11 mouse cellular contexts compared by ENCODE assay signal in genomic region chr14:8032087-8032944, GRCm38 (mm10). TPM values are rescaled to one million over a fixed set of nuclear protein-coding genes. Genes with fewer than 3 reads are reported as not detected.
DNase-seq lines count a peak whose midpoint lies in the region; ATAC-seq and TF ChIP-seq lines count a peak whose summit lies in the region.
"Had no signal": no experiment of that assay in that cellular context is flagged by ENCODE, and none has a peak within 500 bp of the region (broad histone marks: within the 10 kb centered on the region; RNA-seq: fewer than 3 reads in every experiment).

No protein-coding gene starts in this region.

- no peaks in the 10 kb centered on the region for H3K27me3 ChIP-seq in hindbrain, embryonic 16.5 days (replicated peaks; ENCODE audit: control insufficient read depth, insufficient read depth, low read length)
- no peaks in the 10 kb centered on the region for H3K27me3 ChIP-seq in hindbrain, embryonic 13.5 days
- no peaks in the 10 kb centered on the region for H3K27me3 ChIP-seq in cerebellum, adult 2 months (ENCODE audit: control insufficient read depth, insufficient read depth, low read length)
- H3K27me3 ChIP-seq: limb, embryonic 13.5 days; midbrain, embryonic 15.5 days; Patski had no signal

- H3K9ac ChIP-seq in hindbrain, embryonic 16.5 days (ENCODE audit: low read depth, low read length) = no peak overlapping the region
- no peak overlapping the region for H3K9ac ChIP-seq in hindbrain, embryonic 13.5 days
- H3K9ac ChIP-seq: limb, embryonic 13.5 days; midbrain, embryonic 15.5 days had no signal

- TF ChIP-seq POLR2A in cerebellum, adult 2 months (IDR thresholded peaks at IDR 0.05; ENCODE audit: borderline replicate concordance, insufficient read depth, low read length) = no peak

- H3K36me3 ChIP-seq in hindbrain, embryonic 16.5 days (ENCODE audit: control insufficient read depth, insufficient read depth, low read length) = no peaks in the 10 kb centered on the region; the same call in 1 of the 2 replicates
- no peaks in the 10 kb centered on the region for H3K36me3 ChIP-seq in hindbrain, embryonic 13.5 days
- H3K36me3 ChIP-seq: limb, embryonic 13.5 days; midbrain, embryonic 15.5 days had no signal

- H3K9me3 ChIP-seq in hindbrain, embryonic 16.5 days (ENCODE audit: control insufficient read depth, low read length) = no peaks in the 10 kb centered on the region
- no peaks in the 10 kb centered on the region for H3K9me3 ChIP-seq in hindbrain, embryonic 13.5 days
- H3K9me3 ChIP-seq: limb, embryonic 13.5 days; midbrain, embryonic 15.5 days had no signal

- no peak overlapping the region for H3K4me3 ChIP-seq in hindbrain, embryonic 16.5 days (ENCODE audit: low read length)
- H3K4me3 ChIP-seq in hindbrain, embryonic 13.5 days = no peak overlapping the region
- no peak overlapping the region for H3K4me3 ChIP-seq in cerebellum, adult 2 months (replicated peaks; ENCODE audit: insufficient read depth, low read depth, low read length)
- H3K4me3 ChIP-seq: limb, embryonic 13.5 days; midbrain, embryonic 15.5 days had no signal

- no peaks in the 10 kb centered on the region for H3K4me1 ChIP-seq in hindbrain, embryonic 16.5 days (ENCODE audit: control insufficient read depth, insufficient read depth, low read depth, low read length)
- no peaks in the 10 kb centered on the region for H3K4me1 ChIP-seq in hindbrain, embryonic 13.5 days (replicated peaks)
- peaks cover 24% of the 10 kb centered on the region for H3K4me1 ChIP-seq in cerebellum, adult 2 months (ENCODE audit: control insufficient read depth, insufficient read depth, low read length)
- H3K4me1 ChIP-seq: midbrain, embryonic 15.5 days had no signal

- DNase-seq in adrenal gland, postnatal 14 days = peak; percentile 80
- DNase-seq in cerebellum, adult 2 months = peak; percentile 66 to 87
- peak; percentile 41 to 77 for DNase-seq in left cerebral cortex, postnatal 25 days (ENCODE audit: low spot score in 2 of 2)
- DNase-seq in B cell, adult 2 months = no peak
- DNase-seq: spleen, adult 18-20 months had no signal

- peak; percentile 71 for ATAC-seq in hindbrain, embryonic 16.5 days
- ATAC-seq in hindbrain, embryonic 13.5 days (ENCODE audit: low FRiP score) = no peak
- no peak for ATAC-seq in inflammation-experienced regulatory T-cells, adult 6 months
- ATAC-seq: midbrain, embryonic 15.5 days; Patski had no signal

- H3K4me2 ChIP-seq in hindbrain, embryonic 16.5 days (ENCODE audit: low read length) = no peak overlapping the region
- no peak overlapping the region for H3K4me2 ChIP-seq in hindbrain, embryonic 13.5 days
- H3K4me2 ChIP-seq: limb, embryonic 13.5 days; midbrain, embryonic 15.5 days had no signal

- 63% methylated on average over 13 of the region's 13 CpGs for WGBS in hindbrain, embryonic 16.5 days
- WGBS in hindbrain, embryonic 13.5 days = 76% methylated on average over 13 of the region's 13 CpGs
- WGBS in cerebellum, adult 2 months = 8% methylated on average over 13 of the region's 13 CpGs

- no peak overlapping the region for H3K27ac ChIP-seq in hindbrain, embryonic 16.5 days (ENCODE audit: low read depth, low read length)
- no peak overlapping the region for H3K27ac ChIP-seq in hindbrain, embryonic 13.5 days
- peak overlapping the region; percentile 72 for H3K27ac ChIP-seq in cerebellum, adult 2 months (ENCODE audit: insufficient read depth, low read length)
- H3K27ac ChIP-seq: limb, embryonic 13.5 days; midbrain, embryonic 15.5 days had no signal

- intact Hi-C loops in left cerebral cortex, postnatal 25 days (cut with DNase I) = loop anchor here (2.0 kb wide), 1 partner anchor 30 kb away; the partner anchor contains the start of gene Abhd6

- no peak for TF ChIP-seq CTCF in cerebellum, adult 2 months (IDR thresholded peaks at IDR 0.05; ENCODE audit: borderline replicate concordance, insufficient read depth, low read depth, low read length)

RNA-seq across cellular contexts. Expression of gene Abhd6, which starts 29.6 kb away (rescaled TPM):
- polyA plus RNA-seq in hindbrain, embryonic 16.5 days (2015; fragmentation: Nextera tagmentation; extraction: Ambion mirVana) = 39.3 and 42.5 TPM in 2 replicates
- 31.7 and 31.9 TPM in 2 replicates for polyA plus RNA-seq in hindbrain, embryonic 13.5 days (2015; fragmentation: Nextera tagmentation; extraction: Ambion mirVana)
- total RNA-seq in adrenal gland, postnatal 14 days (2021) = 41.8 and 45.9 TPM in 2 replicates
- 56.0 and 59.1 TPM in 2 replicates for polyA plus RNA-seq in cerebellum, adult 2 months (2012; rRNA removed)
- 10 to 100 TPM; 71.1 to 80.6 TPM for total RNA-seq in left cerebral cortex, postnatal 25 days (2021)
- polyA plus RNA-seq in inflammation-experienced regulatory T-cells, adult 6 months (2017; shearing (Covaris generic)) = 10 to 100 TPM; 22.1 to 32.7 (median 24.1) TPM

RNA-seq across cellular contexts. Expression of gene Dnase1l3, which starts 37.9 kb away (rescaled TPM):
- 0.05 and 0.08 TPM in 2 replicates for polyA plus RNA-seq in hindbrain, embryonic 16.5 days (2015; fragmentation: Nextera tagmentation; extraction: Ambion mirVana)
- 0.04 and 0.10 TPM in 2 replicates for polyA plus RNA-seq in hindbrain, embryonic 13.5 days (2015; fragmentation: Nextera tagmentation; extraction: Ambion mirVana)
- total RNA-seq in adrenal gland, postnatal 14 days (2021) = 2.6 and 3.9 TPM in 2 replicates
- polyA plus RNA-seq in cerebellum, adult 2 months (2012; rRNA removed) = 0.02 TPM in 1 of 2 replicates, not detected in the other
- not detected for total RNA-seq in left cerebral cortex, postnatal 25 days (2021)
- polyA plus RNA-seq in inflammation-experienced regulatory T-cells, adult 6 months (2017; shearing (Covaris generic)) = 10 to 100 TPM in 1 of 3 experiments, 1 to 10 TPM in 2; 3.2 to 23.9 (median 7.7) TPM

RNA-seq across cellular contexts. Expression of gene Rpp14, which starts 47.9 kb away (rescaled TPM):
- polyA plus RNA-seq in hindbrain, embryonic 16.5 days (2015; fragmentation: Nextera tagmentation; extraction: Ambion mirVana) = 50.1 and 50.8 TPM in 2 replicates
- 47.4 and 48.0 TPM in 2 replicates for polyA plus RNA-seq in hindbrain, embryonic 13.5 days (2015; fragmentation: Nextera tagmentation; extraction: Ambion mirVana)
- total RNA-seq in adrenal gland, postnatal 14 days (2021) = 35.8 and 37.1 TPM in 2 replicates
- 27.5 and 36.2 TPM in 2 replicates for polyA plus RNA-seq in cerebellum, adult 2 months (2012; rRNA removed)
- total RNA-seq in left cerebral cortex, postnatal 25 days (2021) = 10 to 100 TPM; 33.3 to 33.8 TPM
- polyA plus RNA-seq in inflammation-experienced regulatory T-cells, adult 6 months (2017; shearing (Covaris generic)) = 10 to 100 TPM; 28.2 to 41.6 (median 36.0) TPM

Comparison
In these comparisons a context has a peak if more than half of its experiments do, and no peak if none do; other contexts are left out.
1. DNase-seq: peak in adrenal gland, postnatal 14 days (single experiment), cerebellum, adult 2 months (2 of 2) and left cerebral cortex, postnatal 25 days (2 of 2); none in B cell, adult 2 months (0 of 2).